Mouse (Mus musculus) E14TG2a.4 (cell line): ENCODE data around the gene Unc13c.

ENCODE experiments used
- CTCF ChIP-seq: conservative IDR thresholded peaks from 2 replicates; pipeline ENCODE4 v1.5.1; 2014; ENCODE audit warnings: low read length
- NANOG ChIP-seq: IDR thresholded peaks from 2 replicates; pipeline ENCODE4 v1.6.1; 2014; ENCODE audit warnings: borderline replicate concordance, low read length, mixed read lengths

DNA sequence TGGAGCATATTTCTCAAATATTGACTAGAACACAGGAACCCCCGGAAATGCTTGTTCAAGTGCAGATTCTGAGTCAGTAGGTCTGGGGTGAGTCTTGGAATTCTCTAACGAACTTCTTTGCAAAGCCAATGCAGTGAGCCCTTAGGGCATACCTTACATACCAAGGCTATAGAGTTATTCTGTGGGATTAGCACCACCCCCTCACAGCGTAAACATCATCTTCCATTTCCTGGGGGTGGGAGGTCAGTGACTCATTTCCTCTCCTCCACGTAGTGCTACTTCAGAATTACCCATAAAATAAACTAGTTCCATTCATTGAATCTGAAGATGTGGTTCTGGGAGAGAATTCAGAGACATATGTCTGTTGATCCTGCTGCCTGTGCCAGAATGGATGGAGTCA is 62.8 kb downstream of the Unc13c start:
- TF ChIP-seq CTCF: no peak
- TF ChIP-seq NANOG: no peak
